Mouse (Mus musculus) right cerebral cortex, postnatal 4 days (tissue): ENCODE data around the gene Pip4k2b.

Experiments used
- DNase-seq: peaks from one replicate; pipeline ENCODE4 v3.0.0-alpha.2; 2022

The Pip4k2b gene

GRCm38 (mm10) chr11:97689861-97690260, 54.6 kb downstream of the Pip4k2b start:
- peak; percentile 91 for DNase-seq

GRCm38 (mm10) chr11:97687061-97687460, 57.4 kb downstream of the Pip4k2b start:
- DNase-seq: no peak

GRCm38 (mm10) chr11:97686322-97686908, 58.1 kb downstream of the Pip4k2b start:
- DNase-seq: no peak

GRCm38 (mm10) chr11:97685613-97686321, 58.7 kb downstream of the Pip4k2b start, which contains the start of gene Cisd3:
TSS of gene Cisd3 (plus strand) at chr11:97685826.
- peak; percentile 68 for DNase-seq

- no peak for DNase-seq
Measured at GRCm38 (mm10) chr11:97684766-97685165, 59.7 kb downstream of the Pip4k2b start.

- DNase-seq: no peak
Measured at GRCm38 (mm10) chr11:97684063-97684680, 60.3 kb downstream of the Pip4k2b start.

GRCm38 (mm10) chr11:97682504-97683055, 61.9 kb downstream of the Pip4k2b start:
- no peak for DNase-seq

- peak; percentile 57 for DNase-seq
Measured at GRCm38 (mm10) chr11:97680430-97680829, 64.1 kb downstream of the Pip4k2b start.

- DNase-seq: no peak
Measured at GRCm38 (mm10) chr11:97678301-97678700, 66.2 kb downstream of the Pip4k2b start.

- no peak for DNase-seq
Measured at GRCm38 (mm10) chr11:97677842-97678241, 66.7 kb downstream of the Pip4k2b start.

GRCm38 (mm10) chr11:97677381-97677780, 67.1 kb downstream of the Pip4k2b start:
- DNase-seq: no peak

- DNase-seq: no peak
Measured at GRCm38 (mm10) chr11:97676050-97676754, 68.3 kb downstream of the Pip4k2b start.

GRCm38 (mm10) chr11:97673148-97673547, 71.4 kb downstream of the Pip4k2b start:
- DNase-seq: no peak

- DNase-seq: no peak
Measured at GRCm38 (mm10) chr11:97671177-97671527, 73.4 kb downstream of the Pip4k2b start.

- no peak for DNase-seq
Measured at GRCm38 (mm10) chr11:97670234-97671176, 74.0 kb downstream of the Pip4k2b start.

- DNase-seq: no peak
Measured at GRCm38 (mm10) chr11:97669829-97670228, 74.7 kb downstream of the Pip4k2b start.

- DNase-seq: no peak
Measured at GRCm38 (mm10) chr11:97669268-97669667, 75.2 kb downstream of the Pip4k2b start.

- DNase-seq: no peak
Measured at GRCm38 (mm10) chr11:97668160-97668559, 76.3 kb downstream of the Pip4k2b start.

- DNase-seq: no peak
Measured at GRCm38 (mm10) chr11:97666794-97667193, 77.7 kb downstream of the Pip4k2b start.

- no peak for DNase-seq
Measured at GRCm38 (mm10) chr11:97666221-97666620, 78.3 kb downstream of the Pip4k2b start.

GRCm38 (mm10) chr11:97665431-97665830, 79.1 kb downstream of the Pip4k2b start:
- DNase-seq: no peak
